Mouse (Mus musculus): ENCODE measurements around the gene Zmiz1. TPM values are rescaled to one million over a fixed set of nuclear protein-coding genes. Genes with fewer than 3 reads are reported as not detected.
A peak's percentile ranks its signal among the peaks of the same experiment; 100 is the strongest.

Zmiz1 gene
- polyA plus RNA-seq, 1 experiment from 2014 or later, result 31.3 TPM

DNA sequence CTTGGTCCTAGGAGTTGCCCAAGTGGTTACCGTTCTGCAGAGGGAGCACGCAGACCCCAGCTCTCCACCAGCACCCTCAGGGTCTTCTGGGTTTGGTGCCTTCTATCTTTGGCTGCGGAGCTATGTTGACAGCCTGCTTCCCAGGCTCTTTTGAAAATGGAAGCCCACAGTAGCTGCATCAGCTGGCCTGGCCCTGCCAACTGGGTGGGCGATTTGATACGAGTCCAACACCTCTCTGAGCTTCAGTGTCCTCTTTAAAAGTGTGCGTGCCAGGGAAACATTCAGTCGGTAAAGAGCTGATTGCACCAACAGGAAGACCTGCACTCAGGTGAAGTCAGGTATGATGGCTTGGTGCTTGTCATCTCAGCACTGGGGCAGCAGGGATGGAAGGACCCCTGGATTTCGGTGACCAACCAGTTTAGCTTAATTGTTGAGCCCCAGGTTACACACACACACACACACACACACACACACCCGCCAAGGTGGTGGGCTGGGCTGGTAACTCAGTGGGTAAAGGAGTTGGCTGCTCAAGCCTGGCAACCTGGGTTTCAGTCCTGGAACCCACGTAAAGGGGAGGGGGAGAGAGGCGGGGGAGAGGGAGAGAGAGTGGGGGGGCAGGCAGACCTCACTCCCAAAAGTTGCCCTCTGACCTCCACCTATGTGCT is 22.8 kb downstream of the Zmiz1 start:
- Histone ChIP-seq H3K36me3 (ENCODE audit: control insufficient read depth, insufficient read depth, low read length) (no peaks in the 10 kb centered on the region; the same call in 1 of the 2 replicates), H3K27me3 (ENCODE audit: control insufficient read depth, insufficient read depth, low read length) (no peaks in the 10 kb centered on the region), H3K9me3 (ENCODE audit: control insufficient read depth, low read length) (no peaks in the 10 kb centered on the region), H3K4me2 (ENCODE audit: low read length) (peak overlapping the region; percentile 52), H3K27ac (replicated peaks in 1 of 2; ENCODE audit: control insufficient read depth in 1 of 2, insufficient read depth in 1 of 2, low read depth in 2 of 2, low read length in 2 of 2) (peak overlapping the region; percentile 86 to 92), H3K4me1 (ENCODE audit: control insufficient read depth in 2 of 2, insufficient read depth in 2 of 2, low read length in 2 of 2) (peaks cover 75 to 97% of the 10 kb centered on the region in 2 experiments), H3K4me3 (ENCODE audit: control insufficient read depth in 1 of 2, insufficient read depth in 1 of 2, low read depth in 1 of 2, low read length in 2 of 2) (no peak overlapping the region), H3K9ac (ENCODE audit: low read length) (peak overlapping the region; percentile 68)
- WGBS, result 65% methylated on average over 11 of the region's 11 CpGs
- no peak for ATAC-seq (ENCODE audit: insufficient number of reproducible peaks, insufficient read depth, low FRiP score, low read depth)

DNA sequence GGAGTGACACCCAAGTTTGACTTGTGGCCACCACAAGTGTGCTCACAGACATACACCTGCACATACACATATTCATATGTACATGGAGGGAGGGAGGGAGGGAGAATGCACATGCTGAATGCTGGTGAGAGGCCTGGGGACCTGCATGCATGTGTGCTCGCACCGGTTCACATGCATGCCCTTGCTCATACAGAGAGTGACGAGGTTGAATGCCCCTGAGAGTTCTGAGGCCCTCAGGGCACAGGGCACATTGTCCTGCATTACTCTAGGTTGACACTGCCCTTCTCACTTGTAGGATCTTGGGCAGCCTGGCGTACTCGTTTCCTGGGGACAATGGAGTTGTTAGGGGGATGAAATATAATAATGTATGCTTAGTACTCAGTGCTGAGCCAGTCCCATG is 23.4 kb downstream of the Zmiz1 start:
- no peak overlapping the region for H3K4me2 ChIP-seq (ENCODE audit: low read length)
- H3K9me3 ChIP-seq (ENCODE audit: control insufficient read depth, low read length), result no peaks in the 10 kb centered on the region
- H3K4me1 ChIP-seq (ENCODE audit: control insufficient read depth in 2 of 2, insufficient read depth in 2 of 2, low read length in 2 of 2), result peaks cover 75 to 98% of the 10 kb centered on the region in 2 experiments
- H3K9ac ChIP-seq (ENCODE audit: low read length), result 0 out of 2 replicates have a peak overlapping the region, but pooled peaks have one; percentile 4
- H3K36me3 ChIP-seq (ENCODE audit: control insufficient read depth, insufficient read depth, low read length), result no peaks in the 10 kb centered on the region; the same call in 1 of the 2 replicates
- no peak for ATAC-seq (ENCODE audit: insufficient number of reproducible peaks, insufficient read depth, low FRiP score, low read depth)
- 0 out of 4 replicates have a peak overlapping the region, but pooled peaks of 1 of the 2 experiments have one; percentile 92 for H3K27ac ChIP-seq (replicated peaks in 1 of 2; ENCODE audit: control insufficient read depth in 1 of 2, insufficient read depth in 1 of 2, low read depth in 2 of 2, low read length in 2 of 2)
- WGBS, result 79% methylated on average over 5 of the region's 5 CpGs
- no peak overlapping the region for H3K4me3 ChIP-seq (ENCODE audit: control insufficient read depth in 1 of 2, insufficient read depth in 1 of 2, low read depth in 1 of 2, low read length in 2 of 2)
- no peaks in the 10 kb centered on the region for H3K27me3 ChIP-seq (ENCODE audit: control insufficient read depth, insufficient read depth, low read length)

DNA sequence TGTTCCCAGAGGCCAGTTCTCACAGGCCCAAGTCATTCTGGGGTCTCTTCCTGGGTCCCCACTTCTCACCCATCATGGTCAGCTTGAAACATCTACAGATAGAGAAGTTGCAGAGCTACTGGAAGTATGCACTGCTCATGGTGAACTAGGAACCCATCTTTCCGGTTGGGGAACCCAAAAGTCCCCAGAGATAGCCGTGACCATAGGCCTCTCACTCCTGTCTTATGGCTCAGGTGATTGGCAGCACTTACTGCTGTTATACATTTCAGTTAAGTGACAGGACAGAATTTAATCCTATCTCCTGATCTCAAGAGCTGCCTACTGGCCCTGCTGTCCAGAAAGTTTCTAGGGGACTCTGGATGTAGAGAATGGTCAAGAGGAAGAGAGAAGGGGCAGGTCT is 24.3 kb downstream of the Zmiz1 start:
- 76% methylated on average over 2 of the region's 2 CpGs for WGBS
- Histone ChIP-seq H3K36me3 (ENCODE audit: control insufficient read depth, insufficient read depth, low read length) (no peaks in the 10 kb centered on the region; the same call in 1 of the 2 replicates), H3K4me3 (ENCODE audit: control insufficient read depth in 1 of 2, insufficient read depth in 1 of 2, low read depth in 1 of 2, low read length in 2 of 2) (no peak overlapping the region), H3K4me2 (ENCODE audit: low read length) (no peak overlapping the region), H3K4me1 (ENCODE audit: control insufficient read depth in 2 of 2, insufficient read depth in 2 of 2, low read length in 2 of 2) (peaks cover 79 to 99% of the 10 kb centered on the region in 2 experiments), H3K9ac (ENCODE audit: low read length) (no peak overlapping the region; the same call in 1 of the 2 replicates), H3K9me3 (ENCODE audit: control insufficient read depth, low read length) (no peaks in the 10 kb centered on the region), H3K27ac (replicated peaks in 1 of 2; ENCODE audit: control insufficient read depth in 1 of 2, insufficient read depth in 1 of 2, low read depth in 2 of 2, low read length in 2 of 2) (peak overlapping the region in 1 of 2 experiments; percentile 93; a peak in 2 of 4 replicates), H3K27me3 (ENCODE audit: control insufficient read depth, insufficient read depth, low read length) (no peaks in the 10 kb centered on the region)
- ATAC-seq (ENCODE audit: insufficient number of reproducible peaks, insufficient read depth, low FRiP score, low read depth), result no peak

DNA sequence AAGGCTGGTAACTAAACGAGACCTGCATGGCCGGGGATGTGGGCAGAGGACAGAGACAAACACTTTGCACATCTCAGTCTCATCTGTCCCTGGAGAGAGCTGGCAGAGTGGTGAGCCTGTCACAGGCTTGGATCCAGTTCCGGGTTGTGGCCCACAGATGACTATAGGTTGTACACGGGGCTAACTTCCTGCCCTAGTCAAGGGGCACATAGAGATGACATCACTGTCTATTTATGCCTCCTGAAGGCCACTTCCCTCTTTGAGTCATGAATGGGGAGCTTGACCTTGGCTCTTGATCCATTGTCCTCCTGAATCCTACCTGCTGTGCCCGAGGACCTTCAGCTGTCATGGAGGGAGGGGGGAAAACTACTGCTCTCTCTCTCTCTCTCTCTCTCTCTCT is 25.1 kb downstream of the Zmiz1 start:
- 19% methylated on average over 5 of the region's 5 CpGs for WGBS
- H3K4me1 ChIP-seq (ENCODE audit: control insufficient read depth in 2 of 2, insufficient read depth in 2 of 2, low read length in 2 of 2), result peaks cover 82 to 99% of the 10 kb centered on the region in 2 experiments

DNA sequence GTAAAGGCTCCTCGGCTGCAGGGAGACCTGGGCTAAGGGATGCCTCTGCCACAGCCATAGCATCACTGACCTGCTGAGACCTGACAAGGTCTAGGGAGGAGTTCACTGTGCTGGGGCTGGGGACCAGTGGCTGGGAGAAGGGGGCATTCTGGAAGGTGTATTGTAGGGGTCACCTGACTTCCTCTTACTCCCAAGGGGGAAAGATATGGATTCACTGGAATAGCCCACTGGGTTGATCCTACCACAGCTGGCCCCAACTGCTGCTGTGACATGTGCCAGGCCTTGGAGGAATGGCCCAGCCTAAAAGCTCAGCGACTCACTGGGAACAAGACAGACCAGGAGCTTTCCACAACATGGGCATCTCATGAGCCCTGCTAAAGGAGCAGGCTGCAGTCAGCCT is 27.2 kb downstream of the Zmiz1 start:
- Histone ChIP-seq H3K4me2 (ENCODE audit: low read length) (no peak overlapping the region), H3K4me1 (ENCODE audit: control insufficient read depth in 2 of 2, insufficient read depth in 2 of 2, low read length in 2 of 2) (peaks cover 84 to 99% of the 10 kb centered on the region in 2 experiments), H3K9me3 (ENCODE audit: control insufficient read depth, low read length) (no peaks in the 10 kb centered on the region), H3K27ac (replicated peaks in 1 of 2; ENCODE audit: control insufficient read depth in 1 of 2, insufficient read depth in 1 of 2, low read depth in 2 of 2, low read length in 2 of 2) (peak overlapping the region; percentile 17 to 93; a peak in 3 of 4 replicates), H3K27me3 (ENCODE audit: control insufficient read depth, insufficient read depth, low read length) (no peaks in the 10 kb centered on the region), H3K4me3 (ENCODE audit: control insufficient read depth in 1 of 2, insufficient read depth in 1 of 2, low read depth in 1 of 2, low read length in 2 of 2) (no peak overlapping the region), H3K9ac (ENCODE audit: low read length) (peak overlapping the region; percentile 66; the same call in 1 of the 2 replicates), H3K36me3 (ENCODE audit: control insufficient read depth, insufficient read depth, low read length) (no peaks in the 10 kb centered on the region)
- ATAC-seq (ENCODE audit: insufficient number of reproducible peaks, insufficient read depth, low FRiP score, low read depth), result no peak
- WGBS, result 54% methylated on average over 2 of the region's 2 CpGs

More for the DNA sequence above, 25.1 kb downstream of the Zmiz1 start:
- Histone ChIP-seq H3K4me2 (ENCODE audit: low read length) (0 out of 2 replicates have a peak overlapping the region, but pooled peaks have one; percentile 3), H3K36me3 (ENCODE audit: control insufficient read depth, insufficient read depth, low read length) (no peaks in the 10 kb centered on the region; the same call in 1 of the 2 replicates), H3K27ac (replicated peaks in 1 of 2; ENCODE audit: control insufficient read depth in 1 of 2, insufficient read depth in 1 of 2, low read depth in 2 of 2, low read length in 2 of 2) (peak overlapping the region; percentile 74 to 93), H3K9me3 (ENCODE audit: control insufficient read depth, low read length) (no peaks in the 10 kb centered on the region), H3K9ac (ENCODE audit: low read length) (0 out of 2 replicates have a peak overlapping the region, but pooled peaks have one; percentile 25), H3K4me3 (ENCODE audit: control insufficient read depth in 1 of 2, insufficient read depth in 1 of 2, low read depth in 1 of 2, low read length in 2 of 2) (no peak overlapping the region), H3K27me3 (ENCODE audit: control insufficient read depth, insufficient read depth, low read length) (no peaks in the 10 kb centered on the region)
- no peak for ATAC-seq (ENCODE audit: insufficient number of reproducible peaks, insufficient read depth, low FRiP score, low read depth)

DNA sequence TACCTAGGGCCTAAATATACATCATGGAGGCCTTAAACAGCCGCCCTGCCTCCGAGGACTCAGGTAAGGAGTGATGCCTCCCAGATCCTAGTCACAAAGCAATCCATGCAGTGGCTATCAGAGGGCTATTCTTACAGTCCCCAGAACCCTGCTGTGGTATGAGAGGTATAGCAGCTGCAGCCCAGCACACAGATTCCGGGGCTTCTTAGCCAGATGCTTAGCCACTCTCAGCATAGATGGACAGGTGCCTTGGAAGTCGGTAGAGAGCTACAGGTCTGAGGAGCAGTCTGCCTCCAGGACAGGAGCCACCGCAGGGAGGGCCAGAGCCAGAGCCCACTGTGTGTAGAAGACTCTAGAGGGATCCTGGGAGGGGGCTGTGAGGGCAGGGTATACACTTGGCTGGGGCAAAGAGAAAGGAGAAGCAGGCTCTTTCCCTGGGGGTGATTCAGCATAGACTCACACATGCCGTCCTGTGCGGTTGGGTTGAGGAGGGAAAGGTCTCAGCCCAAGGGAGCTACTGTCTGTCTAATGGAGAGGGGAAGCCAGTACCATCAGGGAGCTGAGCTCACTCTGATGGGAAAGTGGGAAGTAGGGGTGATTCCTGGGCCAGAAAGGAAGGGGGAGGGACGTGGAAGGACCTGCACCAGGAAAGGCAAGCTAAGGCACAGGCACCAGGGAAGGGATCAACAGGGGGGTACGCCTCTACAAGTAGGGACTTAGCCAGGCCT is 27.9 kb downstream of the Zmiz1 start:
- no peaks in the 10 kb centered on the region for H3K27me3 ChIP-seq (ENCODE audit: control insufficient read depth, insufficient read depth, low read length)
- H3K27ac ChIP-seq (replicated peaks in 1 of 2; ENCODE audit: control insufficient read depth in 1 of 2, insufficient read depth in 1 of 2, low read depth in 2 of 2, low read length in 2 of 2), result peak overlapping the region; percentile 92 to 93
- H3K4me3 ChIP-seq (ENCODE audit: control insufficient read depth in 1 of 2, insufficient read depth in 1 of 2, low read depth in 1 of 2, low read length in 2 of 2), result no peak overlapping the region
- 48% methylated on average over 9 of the region's 9 CpGs for WGBS
- no peak for ATAC-seq (ENCODE audit: insufficient number of reproducible peaks, insufficient read depth, low FRiP score, low read depth)
- H3K4me2 ChIP-seq (ENCODE audit: low read length), result no peak overlapping the region
- no peaks in the 10 kb centered on the region for H3K36me3 ChIP-seq (ENCODE audit: control insufficient read depth, insufficient read depth, low read length)
- peaks cover 82 to 99% of the 10 kb centered on the region in 2 experiments for H3K4me1 ChIP-seq (ENCODE audit: control insufficient read depth in 2 of 2, insufficient read depth in 2 of 2, low read length in 2 of 2)
- H3K9ac ChIP-seq (ENCODE audit: low read length), result peak overlapping the region; percentile 66
- no peaks in the 10 kb centered on the region for H3K9me3 ChIP-seq (ENCODE audit: control insufficient read depth, low read length)

DNA sequence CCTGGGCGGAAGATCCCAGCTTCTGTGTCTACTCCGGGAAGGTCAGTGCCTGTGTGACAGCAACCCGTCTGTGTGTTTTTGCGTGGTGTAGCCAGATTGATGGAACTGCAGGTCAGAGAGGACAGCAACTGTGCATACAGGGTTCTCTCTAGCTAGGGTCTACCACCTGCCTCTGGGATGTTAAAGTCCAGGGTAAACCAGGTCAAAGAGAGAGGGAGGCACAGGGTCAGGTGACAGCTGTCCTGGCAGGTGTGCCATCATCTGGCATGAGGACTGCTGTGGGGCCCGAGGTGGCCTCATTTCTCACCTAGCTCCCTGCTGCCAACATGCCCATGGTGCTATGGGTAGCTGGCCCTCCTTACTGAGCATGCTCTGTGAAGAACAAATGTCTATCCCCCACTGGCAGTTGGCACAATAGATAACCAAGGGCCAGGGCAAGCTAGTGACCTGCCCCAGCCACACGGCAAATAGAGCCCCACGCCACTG is 28.5 kb downstream of the Zmiz1 start:
- Histone ChIP-seq H3K27ac (replicated peaks in 1 of 2; ENCODE audit: control insufficient read depth in 1 of 2, insufficient read depth in 1 of 2, low read depth in 2 of 2, low read length in 2 of 2) (peak overlapping the region; percentile 92 to 93), H3K4me2 (ENCODE audit: low read length) (peak overlapping the region; percentile 34), H3K4me1 (ENCODE audit: control insufficient read depth in 2 of 2, insufficient read depth in 2 of 2, low read length in 2 of 2) (peaks cover 85 to 98% of the 10 kb centered on the region in 2 experiments), H3K9ac (ENCODE audit: low read length) (peak overlapping the region; percentile 66), H3K4me3 (ENCODE audit: control insufficient read depth in 1 of 2, insufficient read depth in 1 of 2, low read depth in 1 of 2, low read length in 2 of 2) (no peak overlapping the region), H3K9me3 (ENCODE audit: control insufficient read depth, low read length) (no peaks in the 10 kb centered on the region), H3K36me3 (ENCODE audit: control insufficient read depth, insufficient read depth, low read length) (no peaks in the 10 kb centered on the region), H3K27me3 (ENCODE audit: control insufficient read depth, insufficient read depth, low read length) (no peaks in the 10 kb centered on the region)
- WGBS, result 22% methylated on average over 7 of the region's 7 CpGs
- no peak for ATAC-seq (ENCODE audit: insufficient number of reproducible peaks, insufficient read depth, low FRiP score, low read depth)
